Mouse (Mus musculus): ENCODE measurements at regions not wholly inside any gene's neighbourhood (a gene's known extent, or its start where the extent isn't known, plus 50 kb on each side); places are given as distances from the start of the nearest gene placed in this dataset.

- no peak for DNase-seq (ENCODE audit: low read depth, low spot score)
Measured at GRCm38 (mm10) chr2:46179741-46180140, 1062.5 kb upstream of the Zeb2 start.

GRCm38 (mm10) chr2:46168488-46168887 lies 1051.3 kb upstream of the Zeb2 start:
- no peak for DNase-seq (ENCODE audit: low read depth, low spot score)

GRCm38 (mm10) chr2:46149848-46150247 lies 1032.7 kb upstream of the Zeb2 start:
- DNase-seq (ENCODE audit: low read depth, low spot score), result no peak

- DNase-seq (ENCODE audit: low read depth, low spot score), result no peak
Measured at GRCm38 (mm10) chr2:46119871-46120270, 1002.7 kb upstream of the Zeb2 start.

- no peak for DNase-seq (ENCODE audit: low read depth, low spot score)
Measured at GRCm38 (mm10) chr2:46106991-46107390, 989.8 kb upstream of the Zeb2 start.

GRCm38 (mm10) chr2:46065034-46065802 lies 948.0 kb upstream of the Zeb2 start:
- DNase-seq (ENCODE audit: low read depth, low spot score), result no peak

- no peak for DNase-seq (ENCODE audit: low read depth, low spot score)
Measured at GRCm38 (mm10) chr2:46055729-46056128, 938.5 kb upstream of the Zeb2 start.

GRCm38 (mm10) chr2:46054902-46055301 lies 937.7 kb upstream of the Zeb2 start:
- DNase-seq (ENCODE audit: low read depth, low spot score), result no peak

GRCm38 (mm10) chr2:46021854-46022253 lies 904.7 kb upstream of the Zeb2 start:
- DNase-seq (ENCODE audit: low read depth, low spot score), result no peak

GRCm38 (mm10) chr2:46013771-46014269 lies 896.6 kb upstream of the Zeb2 start:
- no peak for DNase-seq (ENCODE audit: low read depth, low spot score)

- DNase-seq (ENCODE audit: low read depth, low spot score), result no peak
Measured at GRCm38 (mm10) chr2:46012716-46013115, 895.5 kb upstream of the Zeb2 start.

- no peak for DNase-seq (ENCODE audit: low read depth, low spot score)
Measured at GRCm38 (mm10) chr2:45975157-45975556, 858.0 kb upstream of the Zeb2 start.

GRCm38 (mm10) chr2:45968635-45969034 lies 851.4 kb upstream of the Zeb2 start:
- DNase-seq (ENCODE audit: low read depth, low spot score), result no peak

- no peak for DNase-seq (ENCODE audit: low read depth, low spot score)
Measured at GRCm38 (mm10) chr2:45956792-45957330, 839.7 kb upstream of the Zeb2 start.

GRCm38 (mm10) chr2:45948758-45949157 lies 831.6 kb upstream of the Zeb2 start:
- DNase-seq (ENCODE audit: low read depth, low spot score), result no peak

GRCm38 (mm10) chr2:45925791-45926480 lies 808.7 kb upstream of the Zeb2 start:
- no peak for DNase-seq (ENCODE audit: low read depth, low spot score)

GRCm38 (mm10) chr2:45908871-45909270 lies 791.7 kb upstream of the Zeb2 start:
- no peak for DNase-seq (ENCODE audit: low read depth, low spot score)

- no peak for DNase-seq (ENCODE audit: low read depth, low spot score)
Measured at GRCm38 (mm10) chr2:45904623-45905235, 787.5 kb upstream of the Zeb2 start.

GRCm38 (mm10) chr2:45904090-45904489 lies 786.9 kb upstream of the Zeb2 start:
- DNase-seq (ENCODE audit: low read depth, low spot score), result no peak

GRCm38 (mm10) chr2:45903350-45903749 lies 786.2 kb upstream of the Zeb2 start:
- no peak for DNase-seq (ENCODE audit: low read depth, low spot score)

GRCm38 (mm10) chr2:45901892-45902291 lies 784.7 kb upstream of the Zeb2 start:
- DNase-seq (ENCODE audit: low read depth, low spot score), result no peak

GRCm38 (mm10) chr2:45884680-45885079 lies 767.5 kb upstream of the Zeb2 start:
- DNase-seq (ENCODE audit: low read depth, low spot score), result no peak

All from c-Kit-negative CD71-positive TER-119-positive erythroid progenitor cells, embryonic 14.5 days (primary cell).